Mouse (Mus musculus) ES-E14 (cell line): ENCODE results near the gene AL732309.1.
"Not testable (repeated sequence)": the region's sequence is repeated elsewhere in the genome, so short reads cannot be mapped to it uniquely, and the experiment has no call there.

Experiments used
- CHD2 ChIP-seq: IDR thresholded peaks from 2 replicates; pipeline ENCODE4 v1.6.1; 2014; ENCODE audit warnings: mild to moderate bottlenecking, low read depth, low read length, inconsistent platforms
- MAFK ChIP-seq: IDR thresholded peaks from 2 replicates; pipeline ENCODE4 v1.6.1; 2014; ENCODE audit warnings: mild to moderate bottlenecking, low read depth, low read length, inconsistent platforms; ENCODE audit not compliant: insufficient read depth
- ZNF384 ChIP-seq: IDR thresholded peaks from 2 replicates; pipeline ENCODE4 v1.6.1; 2012; ENCODE audit warnings: low read depth, low read length, inconsistent platforms

GRCm38 (mm10) chr2:25257250-25257649 lies 10.6 kb upstream of the AL732309.1 start:
- TF ChIP-seq MAFK, ZNF384, CHD2: not testable (repeated sequence)
